Mouse (Mus musculus) embryonic fibroblast, embryonic 13.5 days (primary cell): ENCODE data around the gene G3bp2.
A peak's percentile ranks its signal among the peaks of the same experiment; 100 is the strongest.

Experiments used
- CTCF ChIP-seq: IDR thresholded peaks from 2 replicates; pipeline ENCODE4 v1.5.1; 2011; ENCODE audit warnings: mild to moderate bottlenecking, control low read depth, low read length, moderate library complexity, borderline replicate concordance; ENCODE audit not compliant: insufficient read depth
- POLR2A ChIP-seq: IDR thresholded peaks from 2 replicates; pipeline ENCODE4 v1.6.1; 2011; ENCODE audit warnings: low read depth, mild to moderate bottlenecking, control low read depth, low read length, moderate library complexity

- no peak for TF ChIP-seq CTCF
- TF ChIP-seq POLR2A: peak; percentile 35; the same call in 1 of the 2 replicates
Measured at GRCm38 (mm10) chr5:92042377-92043348, 40.9 kb downstream of the G3bp2 start.
